9 mouse cellular contexts compared by ENCODE assay signal in the genomic region with DNA sequence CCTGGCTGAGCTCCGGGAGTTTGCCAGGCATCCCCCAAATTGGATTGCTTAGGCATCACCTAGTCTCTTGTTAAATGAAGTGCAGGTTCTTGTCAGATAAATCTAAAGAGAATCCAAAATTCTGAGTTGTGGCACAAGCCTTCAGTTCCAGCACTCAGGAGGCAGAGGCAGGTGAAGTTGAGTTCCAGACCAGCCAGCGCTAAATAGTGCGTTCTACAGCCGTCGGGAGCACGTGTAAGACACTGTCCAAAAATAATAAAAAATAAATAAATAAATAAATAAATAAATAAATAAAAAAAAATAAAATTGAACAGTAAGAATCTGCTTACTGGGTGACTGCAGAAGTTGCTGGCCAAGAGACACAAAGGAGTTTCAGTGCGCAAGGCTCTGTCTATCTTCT. TPM values are rescaled to one million over a fixed set of nuclear protein-coding genes. Genes with fewer than 3 reads are reported as not detected.
DNase-seq lines count a peak whose midpoint lies in the region; ATAC-seq lines count a peak whose summit lies in the region.
"Had no signal": no experiment of that assay in that cellular context is flagged by ENCODE, and none has a peak within 500 bp of the region (broad histone marks: within the 10 kb centered on the region; RNA-seq: fewer than 3 reads in every experiment).

No protein-coding gene starts in this region.

- DNase-seq in heart, postnatal 14 days, result no peak
- DNase-seq in embryo, embryonic 10.5 days (ENCODE audit: low spot score), result no peak
- no peak for DNase-seq in spleen, postnatal 14 days (ENCODE audit: low spot score in 2 of 2)

- H3K27me3 ChIP-seq in heart, embryonic 16.5 days (ENCODE audit: control insufficient read depth, insufficient read depth, low read length), result peaks cover 7% of the 10 kb centered on the region
- H3K27me3 ChIP-seq in embryonic facial prominence, embryonic 13.5 days, result peaks cover 15% of the 10 kb centered on the region; the same call in 1 of the 2 replicates
- no peaks in the 10 kb centered on the region; the same call in 1 of the 2 replicates for H3K27me3 ChIP-seq in intestine, embryonic 16.5 days (replicated peaks; ENCODE audit: control insufficient read depth, insufficient read depth, low read length)
- H3K27me3 ChIP-seq in midbrain, embryonic 16.5 days (ENCODE audit: control insufficient read depth, insufficient read depth, low read depth, low read length), result peaks cover 11% of the 10 kb centered on the region

- no peak for ATAC-seq in heart, embryonic 16.5 days (replicated peaks; ENCODE audit: extremely low read depth, insufficient read depth, low FRiP score)
- ATAC-seq in embryonic facial prominence, embryonic 13.5 days (ENCODE audit: insufficient number of reproducible peaks, insufficient read depth, low FRiP score, low TSS enrichment, low read depth), result no peak
- no peak for ATAC-seq in intestine, embryonic 16.5 days
- no peak for ATAC-seq in midbrain, embryonic 16.5 days
- ATAC-seq in granulocyte monocyte progenitor cell, adult 5-6 weeks (replicated peaks; ENCODE audit: poor library complexity, severe bottlenecking), result no peak

- H3K4me1 ChIP-seq in heart, embryonic 16.5 days (ENCODE audit: control insufficient read depth, insufficient read depth, low read length), result 0 out of 2 replicates have a peak, but pooled peaks cover 4% of the 10 kb centered on the region
- peaks cover 18% of the 10 kb centered on the region for H3K4me1 ChIP-seq in embryonic facial prominence, embryonic 13.5 days
- peaks cover 7% of the 10 kb centered on the region for H3K4me1 ChIP-seq in intestine, embryonic 16.5 days (ENCODE audit: control insufficient read depth, insufficient read depth, low read length)
- peaks cover 5% of the 10 kb centered on the region for H3K4me1 ChIP-seq in midbrain, embryonic 16.5 days (ENCODE audit: control insufficient read depth, insufficient read depth, low read length)

- no peak overlapping the region for H3K9ac ChIP-seq in heart, embryonic 16.5 days (ENCODE audit: low read length)
- peak overlapping the region; percentile 68 for H3K9ac ChIP-seq in embryonic facial prominence, embryonic 13.5 days
- H3K9ac ChIP-seq in intestine, embryonic 16.5 days (ENCODE audit: low read depth, low read length), result peak overlapping the region; percentile 58
- no peak overlapping the region for H3K9ac ChIP-seq in midbrain, embryonic 16.5 days (ENCODE audit: low read depth, low read length)

- no peaks in the 10 kb centered on the region for H3K36me3 ChIP-seq in heart, embryonic 16.5 days (ENCODE audit: control insufficient read depth, insufficient read depth)
- H3K36me3 ChIP-seq in embryonic facial prominence, embryonic 13.5 days, result no peaks in the 10 kb centered on the region
- H3K36me3 ChIP-seq in intestine, embryonic 16.5 days (ENCODE audit: control insufficient read depth, insufficient read depth, low read length), result no peaks in the 10 kb centered on the region
- no peaks in the 10 kb centered on the region for H3K36me3 ChIP-seq in midbrain, embryonic 16.5 days (ENCODE audit: control insufficient read depth, insufficient read depth, low read length)

- intact Hi-C loops in heart, postnatal 14 days (cut with DNase I), result no loop called here

- H3K4me3 ChIP-seq in heart, embryonic 16.5 days (ENCODE audit: low read length), result peak overlapping the region; percentile 58
- H3K4me3 ChIP-seq in embryonic facial prominence, embryonic 13.5 days, result peak overlapping the region; percentile 49
- peak overlapping the region; percentile 54 for H3K4me3 ChIP-seq in intestine, embryonic 16.5 days (ENCODE audit: low read length)
- H3K4me3 ChIP-seq in midbrain, embryonic 16.5 days (ENCODE audit: low read depth, low read length), result peak overlapping the region; percentile 42

- H3K4me2 ChIP-seq in heart, embryonic 16.5 days (ENCODE audit: low read depth, low read length), result peak overlapping the region; percentile 95
- peak overlapping the region; percentile 96 for H3K4me2 ChIP-seq in embryonic facial prominence, embryonic 13.5 days
- H3K4me2 ChIP-seq in intestine, embryonic 16.5 days (ENCODE audit: low read depth, low read length), result peak overlapping the region; percentile 97
- peak overlapping the region; percentile 70 for H3K4me2 ChIP-seq in midbrain, embryonic 16.5 days (ENCODE audit: low read length)

- H3K27ac ChIP-seq in heart, embryonic 16.5 days (ENCODE audit: low read length), result no peak overlapping the region
- peak overlapping the region; percentile 33; the same call in 1 of the 2 replicates for H3K27ac ChIP-seq in embryonic facial prominence, embryonic 13.5 days
- no peak overlapping the region for H3K27ac ChIP-seq in intestine, embryonic 16.5 days (ENCODE audit: low read length)
- H3K27ac ChIP-seq in midbrain, embryonic 16.5 days (ENCODE audit: low read length), result no peak overlapping the region

- 20% methylated on average over 7 of the region's 7 CpGs for WGBS in heart, embryonic 16.5 days
- 10% methylated on average over 7 of the region's 7 CpGs for WGBS in embryonic facial prominence, embryonic 13.5 days
- WGBS in intestine, embryonic 16.5 days, result 20% methylated on average over 7 of the region's 7 CpGs
- WGBS in midbrain, embryonic 16.5 days, result 13% methylated on average over 7 of the region's 7 CpGs

- no peaks in the 10 kb centered on the region for H3K9me3 ChIP-seq in heart, embryonic 16.5 days (replicated peaks; ENCODE audit: control insufficient read depth, low read length)
- no peaks in the 10 kb centered on the region for H3K9me3 ChIP-seq in embryonic facial prominence, embryonic 13.5 days
- H3K9me3 ChIP-seq in intestine, embryonic 16.5 days (ENCODE audit: control insufficient read depth, low read length), result no peaks in the 10 kb centered on the region
- H3K9me3 ChIP-seq in midbrain, embryonic 16.5 days (replicated peaks; ENCODE audit: control insufficient read depth, low read length, poor library complexity, severe bottlenecking), result no peaks in the 10 kb centered on the region

RNA-seq across cellular contexts. Expression of gene Neurod1, which starts 27.4 kb away (rescaled TPM):
- polyA plus RNA-seq in heart, embryonic 16.5 days (2015; fragmentation: Nextera tagmentation; extraction: Ambion mirVana), result not detected in 2 replicates
- total RNA-seq in heart, postnatal 14 days (2021), result not detected
- 2.0 and 3.7 TPM in 2 replicates for polyA plus RNA-seq in embryonic facial prominence, embryonic 13.5 days (2015; fragmentation: Nextera tagmentation; extraction: Ambion mirVana)
- polyA plus RNA-seq in intestine, embryonic 16.5 days (2015; fragmentation: Nextera tagmentation; extraction: Ambion mirVana), result 2.9 and 3.2 TPM in 2 replicates
- polyA plus RNA-seq in midbrain, embryonic 16.5 days (2015; fragmentation: Nextera tagmentation; extraction: Ambion mirVana), result 12.8 and 22.7 TPM in 2 replicates
- total RNA-seq in granulocyte monocyte progenitor cell, adult 5-6 weeks (2014; fragmentation: Nextera tagmentation), result not detected in 2 replicates
- total RNA-seq in granulocyte monocyte progenitor cell, adult 5-6 weeks (2017), result not detected in 2 replicates
- polyA plus RNA-seq: gonadal fat pad, adult 2 months had no signal

RNA-seq across cellular contexts. Expression of gene Cerkl, which starts 27.5 kb away (rescaled TPM):
- 0.42 and 1.7 TPM in 2 replicates for polyA plus RNA-seq in heart, embryonic 16.5 days (2015; fragmentation: Nextera tagmentation; extraction: Ambion mirVana)
- total RNA-seq in heart, postnatal 14 days (2021), result under 1 TPM; 0.34 to 0.36 TPM
- 2.9 TPM in 2 replicates for polyA plus RNA-seq in embryonic facial prominence, embryonic 13.5 days (2015; fragmentation: Nextera tagmentation; extraction: Ambion mirVana)
- 0.94 and 1.1 TPM in 2 replicates for polyA plus RNA-seq in intestine, embryonic 16.5 days (2015; fragmentation: Nextera tagmentation; extraction: Ambion mirVana)
- polyA plus RNA-seq in midbrain, embryonic 16.5 days (2015; fragmentation: Nextera tagmentation; extraction: Ambion mirVana), result 0.84 and 1.9 TPM in 2 replicates
- total RNA-seq in granulocyte monocyte progenitor cell, adult 5-6 weeks (2014; fragmentation: Nextera tagmentation), result 6.8 and 11.2 TPM in 2 replicates
- 7.1 and 10.4 TPM in 2 replicates for total RNA-seq in granulocyte monocyte progenitor cell, adult 5-6 weeks (2017)

Comparison
In these comparisons a context has a peak if more than half of its experiments do, and no peak if none do; other contexts are left out.
1. H3K9ac ChIP-seq: peak in embryonic facial prominence, embryonic 13.5 days (single experiment) and intestine, embryonic 16.5 days (single experiment); none in heart, embryonic 16.5 days (single experiment) and midbrain, embryonic 16.5 days (single experiment).
2. Peak in every context shown above with its lines, with median percentiles within 50 percentile points of each other: H3K4me2 ChIP-seq and H3K4me3 ChIP-seq.